Mouse (Mus musculus): ENCODE results near the gene Col25a1. TPM values are rescaled to one million over a fixed set of nuclear protein-coding genes. Genes with fewer than 3 reads are reported as not detected.
A peak's percentile ranks its signal among the peaks of the same experiment; 100 is the strongest.

The Col25a1 gene
- polyA plus RNA-seq, 1 experiment from 2014 or later: 7.0 TPM

GRCm38 (mm10) chr3:130400716-130401559 lies 269.6 kb downstream of the Col25a1 start:
- Histone ChIP-seq H3K4me1 (ENCODE audit: insufficient read depth, low read depth, low read length) (0 out of 2 replicates have a peak, but pooled peaks cover 3% of the 10 kb centered on the region), H3K4me3 (ENCODE audit: low read depth, low read length) (no peak overlapping the region), H3K27ac (ENCODE audit: low read length) (peak overlapping the region; percentile 54; the same call in 1 of the 2 replicates), H3K4me2 (replicated peaks; ENCODE audit: low read depth, low read length) (peak overlapping the region; percentile 25), H3K9ac (replicated peaks; ENCODE audit: low read depth) (no peak overlapping the region), H3K36me3 (ENCODE audit: insufficient read depth, low read length) (no peaks in the 10 kb centered on the region), H3K9me3 (ENCODE audit: low read length) (no peaks in the 10 kb centered on the region), H3K27me3 (replicated peaks; ENCODE audit: insufficient read depth, low read length) (no peaks in the 10 kb centered on the region)
- TF ChIP-seq CTCF (IDR thresholded peaks at IDR 0.05) (no peak), EP300 (IDR thresholded peaks at IDR 0.05) (no peak; the same call in 1 of the 2 replicates)
- WGBS: 56% methylated on average over 13 of the region's 13 CpGs
- ATAC-seq (peak; percentile 73), DNase-seq (ENCODE audit: low spot score) (peak; percentile 57)

- no peaks in the 10 kb centered on the region for H3K27me3 ChIP-seq (replicated peaks; ENCODE audit: insufficient read depth, low read length)
- no peak for TF ChIP-seq CTCF (IDR thresholded peaks at IDR 0.05)
- no peak for TF ChIP-seq EP300 (IDR thresholded peaks at IDR 0.05)
- H3K36me3 ChIP-seq (ENCODE audit: insufficient read depth, low read length): no peaks in the 10 kb centered on the region
- peak overlapping the region; percentile 25; the same call in 1 of the 2 replicates for H3K4me2 ChIP-seq (replicated peaks; ENCODE audit: low read depth, low read length)
- H3K9ac ChIP-seq (replicated peaks; ENCODE audit: low read depth): no peak overlapping the region
- no peak overlapping the region for H3K4me3 ChIP-seq (ENCODE audit: low read depth, low read length)
- no peak overlapping the region for H3K27ac ChIP-seq (ENCODE audit: low read length)
- WGBS: 76% methylated on average over 1 of the region's 1 CpGs
- no peak for ATAC-seq
- H3K9me3 ChIP-seq (ENCODE audit: low read length): no peaks in the 10 kb centered on the region
- no peak for DNase-seq (ENCODE audit: low spot score)
- H3K4me1 ChIP-seq (ENCODE audit: insufficient read depth, low read depth, low read length): 0 out of 2 replicates have a peak, but pooled peaks cover 3% of the 10 kb centered on the region
These were observed 270.2 kb downstream of the Col25a1 start for GRCm38 (mm10) chr3:130401560-130401852.

GRCm38 (mm10) chr3:130404525-130405409 lies 273.5 kb downstream of the Col25a1 start:
- H3K4me3 ChIP-seq (ENCODE audit: low read depth, low read length): no peak overlapping the region
- no peaks in the 10 kb centered on the region for H3K36me3 ChIP-seq (ENCODE audit: insufficient read depth, low read length)
- H3K27me3 ChIP-seq (replicated peaks; ENCODE audit: insufficient read depth, low read length): no peaks in the 10 kb centered on the region
- H3K9me3 ChIP-seq (ENCODE audit: low read length): no peaks in the 10 kb centered on the region
- TF ChIP-seq CTCF (IDR thresholded peaks at IDR 0.05) (no peak), EP300 (IDR thresholded peaks at IDR 0.05) (no peak)
- 76% methylated on average over 8 of the region's 8 CpGs for WGBS
- no peak for DNase-seq (ENCODE audit: low spot score)
- H3K27ac ChIP-seq (ENCODE audit: low read length): no peak overlapping the region
- ATAC-seq: no peak
- H3K4me1 ChIP-seq (ENCODE audit: insufficient read depth, low read depth, low read length): 0 out of 2 replicates have a peak, but pooled peaks cover 3% of the 10 kb centered on the region
- no peak overlapping the region for H3K9ac ChIP-seq (replicated peaks; ENCODE audit: low read depth)
- H3K4me2 ChIP-seq (replicated peaks; ENCODE audit: low read depth, low read length): no peak overlapping the region

DNA sequence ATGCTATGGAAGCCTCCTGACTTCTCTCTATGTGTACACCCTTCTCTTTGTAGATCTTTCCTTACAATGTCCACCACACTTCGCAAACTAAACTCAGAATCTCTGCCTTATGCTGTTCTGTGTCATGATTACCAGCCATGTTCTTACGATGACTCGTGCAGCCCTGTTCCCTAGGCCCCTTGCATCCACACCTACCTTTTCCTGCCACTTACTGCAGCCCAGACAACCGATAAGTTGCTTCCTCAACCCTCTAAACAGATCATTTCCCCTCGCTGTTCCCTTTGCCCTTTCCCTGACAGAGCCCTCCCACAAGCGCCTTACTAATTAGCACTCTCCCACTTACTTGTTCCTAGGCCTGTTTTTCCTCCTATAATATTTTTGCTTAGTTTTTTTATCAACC lies 275.9 kb downstream of the Col25a1 start:
- Histone ChIP-seq H3K27ac (ENCODE audit: low read length) (no peak overlapping the region), H3K4me3 (ENCODE audit: low read depth, low read length) (no peak overlapping the region), H3K9me3 (ENCODE audit: low read length) (no peaks in the 10 kb centered on the region), H3K4me1 (ENCODE audit: insufficient read depth, low read depth, low read length) (no peaks in the 10 kb centered on the region), H3K4me2 (replicated peaks; ENCODE audit: low read depth, low read length) (no peak overlapping the region), H3K27me3 (replicated peaks; ENCODE audit: insufficient read depth, low read length) (no peaks in the 10 kb centered on the region), H3K9ac (replicated peaks; ENCODE audit: low read depth) (no peak overlapping the region), H3K36me3 (ENCODE audit: insufficient read depth, low read length) (no peaks in the 10 kb centered on the region)
- DNase-seq (ENCODE audit: low spot score) (no peak), ATAC-seq (peak; percentile 67)
- 45% methylated on average over 6 of the region's 6 CpGs for WGBS
- TF ChIP-seq EP300 (IDR thresholded peaks at IDR 0.05): no peak
- no peak for TF ChIP-seq CTCF (IDR thresholded peaks at IDR 0.05)

DNA sequence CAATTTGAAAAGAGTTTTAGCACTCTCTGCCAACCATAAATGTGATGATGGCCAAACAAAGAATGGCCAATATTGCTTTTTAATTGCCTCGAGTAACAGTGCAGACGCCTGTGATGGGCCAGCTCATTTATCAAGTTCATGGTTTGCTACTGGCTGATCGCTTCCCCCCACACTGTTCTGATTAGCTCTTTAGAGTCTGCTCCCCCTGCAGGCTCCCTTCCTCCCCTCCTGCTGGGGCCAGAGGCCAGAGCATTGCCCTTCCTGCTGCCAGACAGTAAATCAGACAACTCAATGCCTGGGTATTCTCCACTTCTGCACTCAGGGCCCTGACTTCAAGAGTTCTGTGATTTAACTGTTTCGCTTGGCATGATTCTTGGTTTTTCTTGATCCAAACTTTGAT lies 281.9 kb downstream of the Col25a1 start:
- TF ChIP-seq CTCF (IDR thresholded peaks at IDR 0.05) (no peak), EP300 (IDR thresholded peaks at IDR 0.05) (no peak)
- DNase-seq (ENCODE audit: low spot score) (no peak), ATAC-seq (no peak)

DNA sequence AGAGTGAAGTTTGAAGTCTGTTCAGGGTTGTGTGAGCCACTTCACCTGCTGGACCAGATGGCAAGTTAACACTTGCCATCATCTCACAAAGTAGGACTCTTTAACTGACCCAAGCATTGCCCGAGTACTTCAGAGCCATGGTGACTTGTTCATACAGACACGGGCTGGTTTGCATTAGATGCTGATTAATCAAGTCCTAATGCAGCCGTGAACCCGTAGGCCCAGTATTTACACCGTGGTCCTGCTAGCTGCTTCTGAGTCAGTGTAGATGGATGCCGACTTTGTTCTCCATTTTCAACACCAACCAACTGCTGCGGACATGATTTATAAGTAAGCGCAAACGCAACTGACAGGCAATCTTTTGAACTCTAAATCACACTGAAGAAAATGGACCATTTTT lies 287.6 kb downstream of the Col25a1 start:
- Histone ChIP-seq H3K36me3 (ENCODE audit: insufficient read depth, low read length) (no peaks in the 10 kb centered on the region), H3K4me1 (ENCODE audit: insufficient read depth, low read depth, low read length) (no peaks in the 10 kb centered on the region), H3K27ac (ENCODE audit: low read length) (no peak overlapping the region), H3K27me3 (replicated peaks; ENCODE audit: insufficient read depth, low read length) (no peaks in the 10 kb centered on the region), H3K9ac (replicated peaks; ENCODE audit: low read depth) (no peak overlapping the region), H3K9me3 (ENCODE audit: low read length) (no peaks in the 10 kb centered on the region), H3K4me3 (ENCODE audit: low read depth, low read length) (no peak overlapping the region), H3K4me2 (replicated peaks; ENCODE audit: low read depth, low read length) (no peak overlapping the region)
- TF ChIP-seq CTCF (IDR thresholded peaks at IDR 0.05) (no peak), EP300 (IDR thresholded peaks at IDR 0.05) (no peak)
- DNase-seq (ENCODE audit: low spot score) (no peak), ATAC-seq (no peak)
- 73% methylated on average over 9 of the region's 9 CpGs for WGBS

More for the DNA sequence above, 281.9 kb downstream of the Col25a1 start:
- no peak overlapping the region for H3K27ac ChIP-seq (ENCODE audit: low read length)
- H3K9ac ChIP-seq (replicated peaks; ENCODE audit: low read depth): no peak overlapping the region
- H3K36me3 ChIP-seq (ENCODE audit: insufficient read depth, low read length): no peaks in the 10 kb centered on the region
- H3K27me3 ChIP-seq (replicated peaks; ENCODE audit: insufficient read depth, low read length): no peaks in the 10 kb centered on the region
- no peak overlapping the region for H3K4me3 ChIP-seq (ENCODE audit: low read depth, low read length)
- H3K9me3 ChIP-seq (ENCODE audit: low read length): no peaks in the 10 kb centered on the region
- 48% methylated on average over 4 of the region's 4 CpGs for WGBS
- H3K4me2 ChIP-seq (replicated peaks; ENCODE audit: low read depth, low read length): no peak overlapping the region
- H3K4me1 ChIP-seq (ENCODE audit: insufficient read depth, low read depth, low read length): no peaks in the 10 kb centered on the region

All from lung, postnatal 0 days (tissue).